ENCODE assay signal across 25 mouse cellular contexts in genomic region chr12:69207396-69207795, GRCm38 (mm10). TPM values are rescaled to one million over a fixed set of nuclear protein-coding genes. Genes with fewer than 3 reads are reported as not detected.
DNase-seq lines count a peak whose midpoint lies in the region; ATAC-seq lines count a peak whose summit lies in the region.
"Had no signal": no experiment of that assay in that cellular context is flagged by ENCODE, and none has a peak within 500 bp of the region (broad histone marks: within the 10 kb centered on the region; RNA-seq: fewer than 3 reads in every experiment).

No protein-coding gene starts in this region.

- peak; percentile 34 for DNase-seq in forebrain, embryonic 11.5 days (ENCODE audit: low spot score)
- no peak for DNase-seq in forebrain, embryonic 14.5 days (ENCODE audit: low spot score)
- DNase-seq in heart, embryonic 10.5 days (ENCODE audit: low spot score), result peak; percentile 36
- no peak for DNase-seq in heart, adult 9 months (ENCODE audit: low spot score in 2 of 2)
- peak; percentile 25 for DNase-seq in testis, postnatal 10 days (ENCODE audit: low spot score)
- no peak for DNase-seq in testis, postnatal 14 days (ENCODE audit: low spot score)
- DNase-seq: adrenal gland, adult 8-10 months; adrenal gland, postnatal 14 days; adrenal gland, postnatal 36 days; B cell, adult 2 months; cerebellum, adult 11-12 months; cerebellum, adult 2 months; cerebellum, adult 9-10 months; cerebellum, postnatal 10 days; cerebellum, postnatal 25 days; forebrain, postnatal 0 days had no signal

- no peak overlapping the region for H3K9ac ChIP-seq in forebrain, embryonic 11.5 days (ENCODE audit: low read length)
- no peak overlapping the region for H3K9ac ChIP-seq in forebrain, embryonic 14.5 days (ENCODE audit: low read length)
- H3K9ac ChIP-seq: embryonic facial prominence, embryonic 12.5 days; forebrain, embryonic 12.5 days; forebrain, embryonic 15.5 days; forebrain, postnatal 0 days had no signal

- H3K4me3 ChIP-seq in forebrain, embryonic 11.5 days (ENCODE audit: low read depth, low read length), result no peak overlapping the region
- H3K4me3 ChIP-seq in forebrain, embryonic 14.5 days (ENCODE audit: low read depth, low read length), result no peak overlapping the region
- H3K4me3 ChIP-seq in heart, embryonic 10.5 days, result no peak overlapping the region
- H3K4me3 ChIP-seq: embryonic facial prominence, embryonic 10.5 days; embryonic facial prominence, embryonic 12.5 days; forebrain, embryonic 12.5 days; forebrain, embryonic 15.5 days had no signal

- 92% methylated on average over 8 of the region's 8 CpGs for WGBS in forebrain, embryonic 11.5 days
- 96% methylated on average over 8 of the region's 8 CpGs for WGBS in forebrain, embryonic 14.5 days
- WGBS in heart, embryonic 10.5 days, result 88% methylated on average over 8 of the region's 8 CpGs

- H3K27me3 ChIP-seq in forebrain, embryonic 11.5 days (ENCODE audit: control insufficient read depth, insufficient read depth, low read length), result no peaks in the 10 kb centered on the region
- no peaks in the 10 kb centered on the region for H3K27me3 ChIP-seq in forebrain, embryonic 14.5 days (replicated peaks; ENCODE audit: control insufficient read depth, insufficient read depth, low read length)
- no peaks in the 10 kb centered on the region for H3K27me3 ChIP-seq in heart, embryonic 10.5 days (ENCODE audit: insufficient read depth, poor library complexity, severe bottlenecking)
- H3K27me3 ChIP-seq: CH12.LX; embryonic facial prominence, embryonic 12.5 days; forebrain, embryonic 12.5 days; forebrain, embryonic 15.5 days; Patski had no signal

- no peak for ATAC-seq in forebrain, embryonic 11.5 days (replicated peaks; ENCODE audit: low FRiP score)
- no peak for ATAC-seq in forebrain, embryonic 14.5 days
- ATAC-seq: activated CD4-positive, CD25-positive, alpha-beta regulatory T cell, adult 4 months; CD4-positive, CD25-positive, alpha-beta regulatory T cell, adult 4 months; forebrain, embryonic 15.5 days; forebrain, postnatal 0 days; Patski had no signal

- no peaks in the 10 kb centered on the region for H3K4me1 ChIP-seq in forebrain, embryonic 11.5 days (replicated peaks; ENCODE audit: control insufficient read depth, insufficient read depth, low read length)
- no peaks in the 10 kb centered on the region for H3K4me1 ChIP-seq in forebrain, embryonic 14.5 days (ENCODE audit: control insufficient read depth, insufficient read depth, low read length)
- H3K4me1 ChIP-seq in heart, embryonic 10.5 days, result no peaks in the 10 kb centered on the region
- H3K4me1 ChIP-seq: embryonic facial prominence, embryonic 10.5 days; embryonic facial prominence, embryonic 12.5 days; forebrain, embryonic 12.5 days had no signal

- H3K36me3 ChIP-seq in forebrain, embryonic 11.5 days (ENCODE audit: control insufficient read depth, insufficient read depth, low read length), result peaks cover 9% of the 10 kb centered on the region; the same call in 1 of the 2 replicates
- H3K36me3 ChIP-seq in forebrain, embryonic 14.5 days (ENCODE audit: control insufficient read depth, insufficient read depth, low read length), result peaks cover 13% of the 10 kb centered on the region
- H3K36me3 ChIP-seq in heart, embryonic 10.5 days, result peaks cover 66% of the 10 kb centered on the region
- H3K36me3 ChIP-seq: forebrain, embryonic 15.5 days had no signal

- no peaks in the 10 kb centered on the region for H3K9me3 ChIP-seq in forebrain, embryonic 11.5 days (ENCODE audit: control insufficient read depth, low read length)
- H3K9me3 ChIP-seq in forebrain, embryonic 14.5 days (replicated peaks; ENCODE audit: control insufficient read depth, low read length), result no peaks in the 10 kb centered on the region
- H3K9me3 ChIP-seq in heart, embryonic 10.5 days, result no peaks in the 10 kb centered on the region
- H3K9me3 ChIP-seq: embryonic facial prominence, embryonic 10.5 days; embryonic facial prominence, embryonic 12.5 days; forebrain, embryonic 12.5 days; forebrain, embryonic 15.5 days; G1E had no signal

- no peak overlapping the region for H3K4me2 ChIP-seq in forebrain, embryonic 11.5 days (ENCODE audit: low read depth, low read length, severe bottlenecking)
- H3K4me2 ChIP-seq in forebrain, embryonic 14.5 days (ENCODE audit: low read length), result no peak overlapping the region
- H3K4me2 ChIP-seq: embryonic facial prominence, embryonic 12.5 days; forebrain, embryonic 12.5 days; forebrain, embryonic 15.5 days had no signal

- H3K27ac ChIP-seq in forebrain, embryonic 11.5 days (ENCODE audit: low read depth, low read length), result no peak overlapping the region
- no peak overlapping the region for H3K27ac ChIP-seq in forebrain, embryonic 14.5 days (ENCODE audit: low read depth, low read length)
- no peak overlapping the region for H3K27ac ChIP-seq in heart, embryonic 10.5 days
- H3K27ac ChIP-seq: embryonic facial prominence, embryonic 10.5 days; embryonic facial prominence, embryonic 12.5 days; forebrain, embryonic 12.5 days; forebrain, embryonic 15.5 days had no signal

RNA-seq across cellular contexts. Expression of gene Gm49384, which starts 3.3 kb away (rescaled TPM):
- polyA plus RNA-seq in forebrain, embryonic 11.5 days (2014; fragmentation: Nextera tagmentation; extraction: Ambion mirVana), result 43.2 and 46.6 TPM in 2 replicates
- 20.9 and 22.1 TPM in 2 replicates for polyA plus RNA-seq in forebrain, embryonic 14.5 days (2014; fragmentation: Nextera tagmentation; extraction: Ambion mirVana)
- 24.3 and 29.5 TPM in 2 replicates for polyA plus RNA-seq in heart, embryonic 10.5 days (2016; fragmentation: Nextera tagmentation; extraction: Ambion mirVana)
- polyA plus RNA-seq: G1E had no signal

RNA-seq across cellular contexts. Expression of gene Dnaaf2, which starts 9.2 kb away (rescaled TPM):
- 17.1 and 20.0 TPM in 2 replicates for polyA plus RNA-seq in forebrain, embryonic 11.5 days (2014; fragmentation: Nextera tagmentation; extraction: Ambion mirVana)
- polyA plus RNA-seq in forebrain, embryonic 14.5 days (2014; fragmentation: Nextera tagmentation; extraction: Ambion mirVana), result 5.2 TPM in 2 replicates
- 9.3 and 13.0 TPM in 2 replicates for polyA plus RNA-seq in heart, embryonic 10.5 days (2016; fragmentation: Nextera tagmentation; extraction: Ambion mirVana)

RNA-seq across cellular contexts. Expression of gene Gm49383, which starts 10.5 kb away (rescaled TPM):
- 42.2 and 43.4 TPM in 2 replicates for polyA plus RNA-seq in forebrain, embryonic 11.5 days (2014; fragmentation: Nextera tagmentation; extraction: Ambion mirVana)
- polyA plus RNA-seq in forebrain, embryonic 14.5 days (2014; fragmentation: Nextera tagmentation; extraction: Ambion mirVana), result 22.7 and 26.1 TPM in 2 replicates
- polyA plus RNA-seq in heart, embryonic 10.5 days (2016; fragmentation: Nextera tagmentation; extraction: Ambion mirVana), result 27.3 and 35.2 TPM in 2 replicates

RNA-seq across cellular contexts. Expression of gene Pole2, which starts 20.6 kb away (rescaled TPM):
- polyA plus RNA-seq in forebrain, embryonic 11.5 days (2014; fragmentation: Nextera tagmentation; extraction: Ambion mirVana), result 33.7 and 35.7 TPM in 2 replicates
- polyA plus RNA-seq in forebrain, embryonic 14.5 days (2014; fragmentation: Nextera tagmentation; extraction: Ambion mirVana), result 11.3 and 13.9 TPM in 2 replicates
- 20.9 and 28.7 TPM in 2 replicates for polyA plus RNA-seq in heart, embryonic 10.5 days (2016; fragmentation: Nextera tagmentation; extraction: Ambion mirVana)

RNA-seq across cellular contexts. Expression of gene Mgat2, which starts 23.4 kb away (rescaled TPM):
- polyA plus RNA-seq in forebrain, embryonic 11.5 days (2014; fragmentation: Nextera tagmentation; extraction: Ambion mirVana), result 40.6 and 42.3 TPM in 2 replicates
- 35.5 and 38.6 TPM in 2 replicates for polyA plus RNA-seq in forebrain, embryonic 14.5 days (2014; fragmentation: Nextera tagmentation; extraction: Ambion mirVana)
- polyA plus RNA-seq in heart, embryonic 10.5 days (2016; fragmentation: Nextera tagmentation; extraction: Ambion mirVana), result 43.2 and 49.6 TPM in 2 replicates

Comparison
In these comparisons a context has a peak if more than half of its experiments do, and no peak if none do; other contexts are left out.
1. DNase-seq: peak in forebrain, embryonic 11.5 days (single experiment), heart, embryonic 10.5 days (single experiment) and testis, postnatal 10 days (single experiment); none in forebrain, embryonic 14.5 days (single experiment), heart, adult 9 months (0 of 2) and testis, postnatal 14 days (single experiment).